Mouse (Mus musculus): ENCODE measurements at regions not wholly inside any gene's neighbourhood (a gene's known extent, or its start where the extent isn't known, plus 50 kb on each side); places are given as distances from the start of the nearest gene placed in this dataset.

DNA sequence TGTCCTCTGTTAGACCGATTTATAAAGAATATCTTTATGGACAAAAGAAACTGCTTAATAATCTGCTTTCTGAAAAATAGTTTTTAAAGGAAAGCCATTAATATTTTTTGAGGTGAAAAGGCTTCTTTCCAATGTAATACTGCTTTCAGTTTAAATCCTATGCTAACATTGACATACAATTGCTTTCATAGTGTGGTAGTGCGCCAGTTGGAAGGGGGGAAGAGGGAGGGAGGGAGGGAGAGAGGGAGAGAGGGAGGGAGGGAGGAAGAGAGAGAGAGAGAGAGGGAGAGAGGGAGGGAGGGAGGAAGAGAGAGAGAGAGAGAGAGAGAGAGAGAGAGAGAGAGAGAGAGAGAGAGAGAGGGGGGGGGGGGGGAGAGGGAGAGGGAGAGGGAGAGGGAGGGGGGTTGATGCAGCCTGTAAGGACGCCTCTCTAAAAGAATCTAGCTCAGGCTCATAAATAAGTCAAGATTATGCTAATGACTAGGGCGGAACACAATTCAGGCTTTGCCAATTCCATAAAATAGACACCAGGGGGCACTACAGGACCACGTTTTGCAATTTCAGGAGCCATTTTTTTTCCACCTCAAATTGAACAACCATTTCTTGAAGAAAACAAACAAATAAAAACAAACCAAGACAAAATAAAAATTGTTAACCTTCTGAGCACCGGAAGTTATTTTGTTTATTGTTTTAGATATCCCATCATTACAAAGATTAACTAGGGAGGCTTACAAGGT, 223.6 kb upstream of the Nfe2l3 start:
- DNase-seq (ENCODE audit: low read depth, low spot score), result peak; percentile 78

DNA sequence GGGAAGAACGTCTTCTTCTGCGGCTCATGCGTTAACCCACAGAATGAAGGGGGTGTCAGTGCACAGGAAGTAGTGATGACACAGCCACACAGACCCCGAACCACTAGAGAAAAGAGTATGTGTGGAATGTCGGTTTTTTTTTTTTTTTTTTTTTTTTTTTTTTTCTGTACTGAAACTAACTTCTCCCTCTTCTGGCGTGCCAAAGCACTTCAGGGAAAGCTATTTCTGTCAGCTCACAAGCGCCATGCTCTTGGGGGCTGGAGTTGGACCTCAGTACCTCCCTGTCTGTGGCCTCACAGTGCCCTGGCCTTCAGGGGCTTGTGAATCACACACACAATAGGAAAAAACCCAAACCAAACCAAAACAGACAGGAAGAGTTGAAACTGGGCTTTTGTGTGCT, 221.1 kb upstream of the Nfe2l3 start:
- no peak for DNase-seq (ENCODE audit: low read depth, low spot score)

DNA sequence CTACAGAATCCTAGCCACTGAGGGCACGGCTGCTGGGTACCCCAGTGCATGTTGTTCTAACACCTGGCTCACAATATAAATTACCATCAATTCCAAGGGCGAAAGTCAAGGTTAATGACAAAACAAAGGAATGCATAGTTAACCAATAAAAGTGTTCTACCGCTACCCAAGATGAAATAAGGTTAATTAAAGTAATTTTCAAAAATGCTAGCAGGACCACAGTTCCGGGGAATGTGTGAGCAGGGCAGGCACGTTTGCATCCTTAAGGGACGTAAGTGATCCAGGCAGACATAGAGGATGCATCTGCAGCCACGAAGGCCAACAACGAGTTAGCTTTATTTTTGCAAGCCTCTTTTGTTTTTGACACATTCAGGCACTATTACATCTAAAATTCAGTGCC, 220.3 kb upstream of the Nfe2l3 start:
- no peak for DNase-seq (ENCODE audit: low read depth, low spot score)

DNA sequence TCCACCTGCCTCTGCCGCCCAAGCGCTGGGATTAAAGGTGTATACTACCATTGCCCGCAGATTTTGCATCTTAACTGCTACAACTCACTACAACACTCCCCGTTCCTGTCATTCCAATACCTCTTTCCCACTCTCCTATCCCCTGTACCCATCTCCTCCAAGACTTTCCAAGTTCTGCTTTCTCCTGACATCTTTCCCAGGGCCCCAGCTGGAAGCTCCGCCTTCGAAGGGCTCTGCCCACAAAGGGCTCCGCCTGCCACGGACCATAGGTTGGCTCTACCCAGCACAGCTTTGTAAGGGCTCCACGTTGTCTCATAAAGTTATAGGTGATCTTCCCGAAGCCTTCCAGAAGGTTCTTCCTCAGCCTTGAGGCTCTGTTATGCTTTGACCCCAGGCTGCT, 217.1 kb upstream of the Nfe2l3 start:
- DNase-seq (ENCODE audit: low read depth, low spot score), result no peak

DNA sequence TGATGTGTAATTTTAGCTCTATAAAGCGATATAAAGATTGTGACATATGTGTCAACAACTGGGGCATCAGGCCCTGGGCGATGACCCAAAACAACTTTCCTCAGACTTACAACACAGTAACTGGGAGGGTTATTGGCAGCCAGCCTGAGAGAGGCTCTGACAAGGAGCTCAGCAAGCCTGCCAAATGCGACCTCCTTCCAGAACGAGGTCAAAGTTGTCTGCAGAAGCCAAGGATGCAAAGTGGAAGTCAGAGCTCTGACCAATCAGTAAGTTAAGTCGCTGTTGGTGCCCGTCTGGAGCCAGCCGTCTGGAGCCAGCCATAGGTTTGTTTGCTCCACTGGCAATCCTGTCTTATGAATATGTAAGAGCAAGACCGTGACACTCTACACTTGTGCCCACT, 216.0 kb upstream of the Nfe2l3 start:
- DNase-seq (ENCODE audit: low read depth, low spot score), result no peak

DNA sequence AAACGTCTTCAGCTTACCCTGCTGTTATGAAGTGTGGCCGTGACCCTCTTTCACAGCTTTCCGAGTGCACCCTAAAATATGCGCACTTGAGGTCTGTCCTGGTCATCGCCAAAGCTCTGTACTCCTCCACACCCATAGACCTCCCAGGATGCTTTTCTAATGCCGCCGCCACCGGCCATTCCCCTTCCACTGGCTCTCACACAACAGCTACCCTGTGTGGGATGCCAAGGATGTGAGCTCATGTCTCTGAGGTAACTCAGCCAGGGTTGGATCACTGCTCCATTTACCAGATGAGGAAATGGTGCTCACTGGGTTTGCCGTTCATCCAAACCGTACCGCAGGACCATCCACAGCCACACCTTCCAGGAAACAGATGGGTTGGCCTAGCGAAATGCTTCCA, 212.8 kb upstream of the Nfe2l3 start:
- no peak for DNase-seq (ENCODE audit: low read depth, low spot score)

DNA sequence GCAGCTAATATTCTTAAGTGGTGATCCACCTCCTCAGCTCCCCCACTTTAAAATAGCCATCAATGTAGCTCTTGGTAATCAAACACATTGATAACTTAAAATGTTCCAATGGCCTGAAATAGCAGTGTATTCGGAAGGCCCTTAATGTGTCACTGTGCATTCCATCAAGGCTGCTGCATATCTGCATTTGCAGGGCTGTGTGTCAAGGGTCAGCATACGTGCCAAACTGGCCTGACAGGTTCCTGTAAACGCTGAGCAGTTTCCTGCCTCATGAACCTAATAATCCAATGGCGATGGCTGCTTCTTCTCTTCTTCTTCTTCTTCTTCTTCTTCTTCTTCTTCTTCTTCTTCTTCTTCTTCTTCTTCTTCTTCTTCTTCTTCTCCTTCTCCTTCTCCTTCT, 211.7 kb upstream of the Nfe2l3 start:
- no peak for DNase-seq (ENCODE audit: low read depth, low spot score)

DNA sequence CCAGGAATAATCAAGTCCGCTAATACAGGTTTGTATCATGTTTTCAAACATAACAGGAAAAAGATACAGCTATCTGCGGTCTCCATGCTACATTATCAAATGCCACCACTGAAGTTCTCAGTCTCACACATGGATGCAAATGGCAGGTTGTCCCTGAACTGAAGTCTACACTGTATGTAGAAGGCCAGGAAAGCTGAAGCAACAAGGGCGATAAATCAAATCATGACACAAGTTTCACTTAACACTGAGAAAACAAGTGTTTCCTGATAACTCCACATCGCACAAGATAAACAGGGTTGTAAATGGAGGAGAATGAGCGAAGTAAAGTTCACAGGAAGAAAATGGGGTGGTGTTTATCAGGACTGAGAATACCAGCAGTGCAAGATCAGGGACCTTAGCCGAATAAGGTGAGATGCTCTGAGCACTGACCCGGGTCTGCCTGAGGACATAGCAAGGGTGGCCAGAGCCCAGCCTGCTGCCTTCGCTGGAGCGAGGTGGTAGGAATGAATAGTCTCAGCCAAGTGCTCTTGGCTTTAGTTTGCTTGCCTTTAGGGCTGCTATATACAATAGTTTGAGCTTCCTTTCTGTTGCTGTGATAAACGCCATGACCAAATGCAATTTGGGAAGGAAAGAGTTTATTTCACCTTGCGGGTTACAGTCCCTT, 196.3 kb upstream of the Nfe2l3 start:
- DNase-seq (ENCODE audit: low read depth, low spot score), result no peak

DNA sequence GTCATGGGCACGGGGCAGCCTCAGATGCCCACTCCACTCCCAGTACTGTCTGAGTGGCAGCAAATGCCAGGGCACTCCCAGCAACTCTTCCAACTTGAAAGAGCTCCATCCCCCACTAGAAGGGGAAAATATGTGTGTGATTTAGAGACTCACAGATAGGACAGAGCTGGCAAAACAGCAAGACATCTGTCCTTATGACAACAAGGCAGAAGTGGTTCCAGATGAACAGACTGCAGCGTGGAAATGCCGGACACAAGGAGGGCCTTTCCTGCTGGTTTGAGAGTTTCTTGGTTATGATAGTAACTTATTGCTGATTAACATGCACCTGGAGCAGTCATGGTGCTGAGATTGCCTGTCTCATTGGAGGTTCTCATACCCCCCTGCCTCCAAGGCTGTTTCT, 192.4 kb upstream of the Nfe2l3 start:
- DNase-seq (ENCODE audit: low read depth, low spot score), result no peak

DNA sequence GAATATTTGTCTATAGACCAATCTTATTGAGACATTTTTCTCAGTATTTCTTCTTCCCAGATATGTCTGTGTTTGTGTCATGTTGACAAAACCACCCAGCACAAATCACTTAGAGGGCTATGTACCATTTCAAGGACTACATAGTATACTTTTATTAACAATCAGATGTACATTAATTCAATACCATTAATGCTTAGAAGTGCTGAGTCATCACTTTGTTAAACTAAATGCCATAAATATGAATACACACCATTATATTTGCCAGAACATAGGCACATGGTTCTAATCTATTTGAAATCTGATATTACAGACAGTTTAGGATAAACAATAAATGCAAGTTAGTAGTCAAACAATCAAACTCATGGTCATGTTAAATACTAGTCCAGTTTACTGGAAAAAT, 182.2 kb upstream of the Nfe2l3 start:
- no peak for DNase-seq (ENCODE audit: low read depth, low spot score)

DNA sequence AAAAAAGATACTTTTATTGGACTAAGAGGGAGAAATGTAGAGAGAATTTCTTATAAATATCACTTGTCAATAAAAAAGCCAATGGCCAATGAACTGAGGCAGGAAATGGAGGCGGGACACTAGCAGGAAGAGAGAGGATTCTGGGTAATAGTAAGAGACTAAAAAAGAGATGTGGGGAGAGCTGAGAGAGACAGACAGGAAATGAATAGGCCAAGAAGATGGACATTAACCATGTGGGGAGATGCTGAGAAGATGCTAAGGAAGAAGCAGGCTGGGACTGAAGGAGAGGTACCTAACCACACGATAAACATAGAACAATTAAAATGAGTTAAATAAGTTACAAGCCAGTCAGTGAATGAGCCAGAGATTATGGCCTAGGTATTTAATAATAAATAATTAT, 181.0 kb upstream of the Nfe2l3 start:
- no peak for DNase-seq (ENCODE audit: low read depth, low spot score)

DNA sequence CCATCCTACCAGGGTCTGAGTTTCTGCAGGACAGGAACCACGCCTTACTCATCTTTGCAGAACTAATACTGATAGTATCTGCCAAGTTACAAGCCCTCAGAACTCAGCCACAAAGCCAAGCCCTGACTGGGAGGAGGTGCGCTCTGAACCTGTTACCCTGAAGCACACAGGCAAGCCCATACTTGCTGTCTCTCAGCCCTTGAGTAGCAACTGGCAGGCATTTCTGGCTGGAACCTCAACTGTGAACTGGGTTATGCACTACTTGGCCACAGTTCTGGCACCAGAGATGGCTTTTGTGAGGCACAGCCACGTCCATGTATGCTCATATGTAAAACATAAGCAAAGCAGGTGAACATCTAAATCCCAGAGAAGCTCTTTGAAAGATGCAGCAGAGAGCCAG, 179.7 kb upstream of the Nfe2l3 start:
- DNase-seq (ENCODE audit: low read depth, low spot score), result no peak

DNA sequence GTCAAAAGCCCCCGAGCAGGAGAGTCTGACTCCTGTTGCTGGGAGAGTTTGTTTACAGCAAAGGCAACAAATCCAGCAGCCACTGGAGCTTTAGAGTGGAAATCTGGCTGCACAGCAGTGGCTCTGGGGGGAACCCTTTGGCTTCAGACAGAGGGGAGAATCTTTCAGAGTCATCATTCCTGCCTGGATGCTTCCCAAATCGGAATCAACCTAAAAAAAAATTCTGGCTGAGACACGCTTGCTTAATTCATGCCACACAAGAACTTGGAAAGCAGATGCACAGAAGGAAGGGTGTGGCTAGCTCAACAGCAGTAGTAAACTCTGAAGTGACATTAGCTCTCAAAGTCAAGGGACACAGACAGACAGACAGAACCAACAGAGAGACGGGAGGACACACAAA, 175.8 kb upstream of the Nfe2l3 start:
- DNase-seq (ENCODE audit: low read depth, low spot score), result no peak

DNA sequence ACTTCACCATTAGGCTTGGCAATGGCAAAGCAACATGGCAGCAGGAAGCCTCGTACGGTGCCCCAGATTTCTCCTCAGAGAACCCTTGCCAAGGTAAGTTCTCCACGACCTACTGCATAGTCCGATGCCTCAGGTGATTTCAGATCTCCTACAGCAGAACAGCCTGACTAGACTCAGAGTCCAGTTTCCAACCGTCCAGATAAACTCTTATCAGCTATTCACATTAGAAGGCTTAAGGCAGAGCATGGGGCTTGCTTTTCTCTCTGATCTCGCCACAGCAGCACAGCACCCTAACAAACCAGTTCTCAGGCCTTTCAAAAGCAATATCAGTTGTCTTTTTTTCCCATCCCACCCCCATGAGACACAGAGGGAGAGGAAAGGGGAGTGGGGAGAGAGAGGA, 174.9 kb upstream of the Nfe2l3 start:
- no peak for DNase-seq (ENCODE audit: low read depth, low spot score)

DNA sequence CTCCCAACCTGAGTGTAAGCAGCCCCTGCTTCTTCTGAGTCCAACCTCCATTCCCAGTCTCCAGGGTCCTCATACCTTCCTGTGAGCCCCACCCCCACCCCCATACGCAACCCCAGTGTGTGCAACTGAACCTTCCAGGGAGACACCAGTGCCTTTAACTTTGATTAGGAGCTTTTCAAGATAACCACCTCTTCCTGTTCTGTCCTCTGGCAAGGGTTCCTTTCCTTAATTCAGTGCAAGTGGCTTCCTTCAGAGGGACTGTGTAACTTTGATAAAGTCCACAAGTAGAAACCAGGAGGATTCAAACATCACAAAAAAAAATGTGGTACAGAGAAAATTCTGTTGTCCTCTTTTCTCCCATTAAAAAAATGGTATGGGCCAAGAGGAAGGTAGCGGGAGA, 174.2 kb upstream of the Nfe2l3 start:
- DNase-seq (ENCODE audit: low read depth, low spot score), result no peak

DNA sequence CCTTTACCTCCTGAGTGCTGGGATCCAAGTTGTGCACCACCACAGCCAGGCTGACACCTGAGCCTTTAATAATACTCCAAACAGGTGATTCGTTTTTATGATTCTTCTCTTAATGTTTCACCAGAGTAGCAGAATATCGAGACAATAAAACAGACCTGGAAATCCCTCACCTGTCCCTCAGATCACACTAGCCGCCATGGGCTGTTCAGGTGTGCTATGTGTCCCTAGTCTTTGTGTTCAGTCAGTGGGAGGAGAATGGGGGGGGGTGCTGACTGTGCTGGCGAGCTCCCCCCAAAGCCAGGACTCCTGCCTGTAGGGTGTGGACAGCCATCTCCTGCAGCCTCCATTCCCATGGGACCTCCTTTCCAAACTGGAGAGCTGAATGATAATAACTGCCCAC, 168.9 kb upstream of the Nfe2l3 start:
- no peak for DNase-seq (ENCODE audit: low read depth, low spot score)

DNA sequence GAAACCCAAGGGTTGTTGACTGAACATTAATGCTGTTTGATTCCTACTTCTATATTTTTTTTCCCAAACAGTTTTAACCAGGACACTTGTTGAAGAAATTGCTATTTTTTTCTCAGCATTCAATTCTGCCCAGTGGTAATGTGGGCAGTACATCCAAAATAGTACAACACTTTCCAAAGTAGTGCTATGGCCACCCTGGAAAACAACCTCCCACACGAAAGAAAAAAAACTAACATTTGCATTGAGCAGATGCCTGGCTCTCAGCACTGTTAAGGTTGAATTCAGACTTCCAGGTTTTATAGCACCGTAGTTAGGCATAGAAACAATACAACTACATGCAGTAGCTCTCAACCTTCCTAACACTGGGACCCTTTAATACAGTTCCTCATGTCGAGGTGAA, 167.1 kb upstream of the Nfe2l3 start:
- DNase-seq (ENCODE audit: low read depth, low spot score), result no peak

DNA sequence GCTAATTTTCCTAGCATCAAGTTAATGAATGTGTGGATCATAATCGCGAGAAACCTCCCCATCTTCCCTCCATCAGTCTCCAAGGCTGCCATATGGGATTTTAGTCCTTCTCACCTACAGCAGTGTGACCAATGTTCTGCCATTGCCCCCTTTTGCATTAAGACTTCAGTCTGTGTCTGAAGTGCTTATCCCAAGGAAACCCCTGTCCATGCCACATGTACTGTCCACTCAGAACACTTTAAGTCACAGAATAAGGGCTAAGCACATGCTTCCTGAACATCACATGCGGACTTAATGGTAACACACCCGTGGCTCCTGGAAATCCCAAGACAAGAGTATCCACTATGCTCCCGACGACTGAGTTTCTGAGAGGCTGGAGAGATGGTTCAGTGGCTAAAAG, 165.7 kb upstream of the Nfe2l3 start:
- no peak for DNase-seq (ENCODE audit: low read depth, low spot score)

DNA sequence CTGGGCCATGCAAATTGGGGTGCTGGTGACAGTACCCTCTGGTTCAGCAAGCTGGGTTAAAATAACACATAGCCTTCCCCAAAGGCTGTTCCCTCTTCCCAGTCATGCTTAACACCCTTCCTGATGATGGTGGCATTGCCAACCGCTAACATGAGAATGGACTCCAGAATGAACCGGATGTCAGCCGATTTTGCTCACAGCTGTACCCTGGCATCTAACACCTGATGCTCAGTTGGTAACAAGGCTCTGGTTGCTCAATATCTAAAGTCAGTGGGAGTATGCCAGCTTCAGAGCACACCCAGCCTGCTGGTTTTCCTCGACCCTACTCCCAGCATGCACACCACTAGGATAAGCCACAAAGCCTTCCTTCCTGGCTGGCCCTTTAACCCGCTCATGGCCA, 164.6 kb upstream of the Nfe2l3 start:
- no peak for DNase-seq (ENCODE audit: low read depth, low spot score)

DNA sequence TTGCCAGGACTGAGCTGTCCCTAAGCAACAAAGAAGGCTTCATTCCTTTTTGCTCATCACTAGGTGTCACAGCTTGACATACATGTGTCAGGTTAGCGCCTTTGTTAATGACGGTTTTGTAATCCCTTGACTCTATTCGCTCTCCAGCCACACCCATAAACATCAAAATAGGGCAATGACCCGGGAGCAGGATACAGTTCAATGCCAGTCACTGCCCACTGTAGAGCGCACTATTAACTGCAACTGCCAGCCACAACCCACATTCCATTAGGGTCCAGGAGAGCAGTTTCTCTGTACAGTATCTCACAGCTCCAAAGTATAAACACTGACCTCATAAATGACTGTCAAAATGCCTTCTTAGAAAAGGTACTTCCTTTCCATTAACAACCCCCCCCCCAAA, 163.5 kb upstream of the Nfe2l3 start:
- no peak for DNase-seq (ENCODE audit: low read depth, low spot score)

DNA sequence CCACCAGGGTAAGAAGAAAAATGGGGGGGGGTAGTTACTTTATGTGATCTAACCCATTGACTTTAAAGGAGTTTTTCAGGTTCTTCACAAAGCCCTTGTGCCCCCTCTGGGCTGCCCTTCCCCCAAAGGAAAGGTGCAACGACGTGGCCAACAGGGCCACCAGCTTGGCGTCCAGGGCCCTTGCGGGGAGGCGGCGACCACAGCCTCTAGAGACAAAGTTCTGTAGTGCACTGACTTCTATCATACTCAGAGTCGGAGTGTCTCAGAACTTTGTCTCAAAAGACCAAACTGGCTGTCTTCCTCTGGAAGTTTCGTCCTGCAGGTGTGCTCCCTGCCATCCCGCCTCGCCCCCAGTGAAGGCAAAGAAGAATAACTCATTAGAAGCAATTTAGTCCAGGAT, 162.9 kb upstream of the Nfe2l3 start:
- DNase-seq (ENCODE audit: low read depth, low spot score), result no peak

DNA sequence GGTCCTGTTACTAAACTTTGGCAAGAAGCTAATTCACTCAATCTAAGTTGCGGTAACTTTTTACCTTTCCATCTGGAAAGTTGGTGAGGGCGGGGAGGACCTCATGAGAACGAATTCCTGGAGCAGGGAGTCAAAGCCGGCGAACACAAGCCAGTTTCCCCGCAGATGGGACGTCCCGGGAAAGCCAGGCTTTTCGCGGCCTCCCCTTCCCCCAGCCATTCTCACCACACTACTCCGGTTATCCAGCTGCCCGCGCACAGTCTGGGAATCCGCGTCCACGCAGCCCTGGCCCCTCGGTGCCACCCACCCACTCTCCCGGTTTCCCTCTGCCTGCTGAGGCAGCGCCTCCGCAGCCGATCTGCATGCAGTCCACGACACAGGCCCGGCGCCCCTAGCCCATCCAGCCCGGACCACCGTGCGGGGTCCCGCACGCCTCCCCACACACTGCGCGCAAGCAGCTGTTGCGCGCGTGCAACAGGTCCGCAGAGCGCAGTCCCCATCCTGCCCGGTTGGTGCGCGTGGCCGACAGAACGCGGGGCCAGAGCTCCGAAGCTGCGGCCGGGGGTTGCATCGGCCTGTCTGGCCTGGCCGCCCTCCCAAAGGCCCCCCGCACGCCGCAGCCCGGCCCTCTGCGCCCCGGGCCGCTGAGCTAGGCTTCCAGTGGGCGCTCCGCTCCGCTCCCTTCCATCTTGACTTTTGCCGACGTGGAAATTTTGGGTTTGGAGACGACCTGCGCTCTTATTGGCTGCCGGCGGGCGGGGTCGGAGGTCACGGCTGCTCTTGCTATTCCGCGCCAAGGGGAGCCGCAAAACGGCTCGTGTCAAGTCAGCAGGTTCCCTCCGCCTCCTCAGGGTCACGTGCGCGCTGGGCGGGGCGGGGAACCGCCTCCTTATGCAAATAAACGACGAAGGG, 162.0 kb upstream of the Nfe2l3 start:
- peak; percentile 92 for DNase-seq (ENCODE audit: low read depth, low spot score)

DNA sequence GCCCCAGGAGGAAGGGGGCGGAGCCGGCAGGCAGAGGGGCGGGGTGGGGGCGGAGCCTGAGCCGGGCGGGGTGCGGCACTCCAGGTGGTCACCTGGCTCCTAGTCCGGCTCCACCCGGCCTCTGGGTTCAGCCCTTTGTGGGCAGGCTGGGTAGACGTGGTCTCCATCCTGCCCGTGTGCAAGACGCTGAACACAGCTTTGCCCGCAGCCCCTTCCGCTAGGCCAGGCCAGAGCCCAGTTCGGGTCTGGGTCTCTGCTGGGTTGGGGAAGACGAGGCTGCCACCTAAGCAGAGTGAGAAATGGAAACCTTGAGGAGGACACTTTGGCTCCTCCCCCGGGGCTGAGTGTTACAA, 161.4 kb upstream of the Nfe2l3 start:
- no peak for DNase-seq (ENCODE audit: low read depth, low spot score)
